34 mouse cellular contexts compared by ENCODE assay signal in genomic region chr17:35261651-35262050, GRCm38 (mm10). TPM values are rescaled to one million over a fixed set of nuclear protein-coding genes. Genes with fewer than 3 reads are reported as not detected.
A peak's percentile ranks its signal among the peaks of the same experiment; 100 is the strongest.
DNase-seq lines count a peak whose midpoint lies in the region; TF ChIP-seq lines count a peak whose summit lies in the region.
"Had no signal": no experiment of that assay in that cellular context is flagged by ENCODE, and none has a peak within 500 bp of the region (broad histone marks: within the 10 kb centered on the region; RNA-seq: fewer than 3 reads in every experiment).

No protein-coding gene starts in this region.

- intact Hi-C loops in heart, postnatal 14 days (cut with DNase I) = no loop called here

- no peak overlapping the region for H3K4me3 ChIP-seq in cerebellum, adult 2 months (replicated peaks; ENCODE audit: insufficient read depth, low read depth, low read length)
- no peak overlapping the region for H3K4me3 ChIP-seq in spleen, adult 2 months (ENCODE audit: extremely low read depth, insufficient read depth, insufficient read length)
- H3K4me3 ChIP-seq: forebrain, embryonic 12.5 days; hindbrain, embryonic 12.5 days; limb, embryonic 10.5 days; midbrain, embryonic 12.5 days; myocyte; stomach, embryonic 15.5 days had no signal

- H3K27ac ChIP-seq in cerebellum, adult 2 months (ENCODE audit: insufficient read depth, low read length) = no peak overlapping the region
- peak overlapping the region; percentile 97 for H3K27ac ChIP-seq in spleen, adult 2 months (ENCODE audit: insufficient read depth, low read length)
- H3K27ac ChIP-seq: embryonic facial prominence, embryonic 10.5 days; embryonic facial prominence, embryonic 15.5 days; forebrain, embryonic 12.5 days; hindbrain, embryonic 12.5 days; hindbrain, postnatal 0 days; intestine, embryonic 15.5 days; kidney, postnatal 0 days; limb, embryonic 10.5 days; limb, embryonic 15.5 days; midbrain, embryonic 12.5 days; stomach, embryonic 15.5 days had no signal

- peaks cover 21% of the 10 kb centered on the region for H3K36me3 ChIP-seq in spleen, adult 2 months (ENCODE audit: control insufficient read depth, insufficient read depth, low read length)
- H3K36me3 ChIP-seq: embryonic facial prominence, embryonic 10.5 days; embryonic facial prominence, embryonic 15.5 days; forebrain, embryonic 12.5 days; heart, embryonic 12.5 days; hindbrain, embryonic 12.5 days; intestine, embryonic 15.5 days; limb, embryonic 10.5 days; limb, embryonic 15.5 days; liver, embryonic 15.5 days; midbrain, embryonic 12.5 days; stomach, embryonic 15.5 days had no signal

- WGBS in cerebellum, adult 2 months = 71% methylated on average over 13 of the region's 13 CpGs
- 94% methylated on average over 13 of the region's 13 CpGs for WGBS in spleen, adult 2 months

- TF ChIP-seq POLR2A in cerebellum, adult 2 months (IDR thresholded peaks at IDR 0.05; ENCODE audit: borderline replicate concordance, insufficient read depth, low read length) = no peak
- no peak for TF ChIP-seq POLR2A in spleen, adult 2 months (IDR thresholded peaks at IDR 0.05; ENCODE audit: low read depth, low read length)

- H3K4me1 ChIP-seq in cerebellum, adult 2 months (ENCODE audit: control insufficient read depth, insufficient read depth, low read length) = no peaks in the 10 kb centered on the region
- H3K4me1 ChIP-seq in spleen, adult 2 months (ENCODE audit: control insufficient read depth, insufficient read depth, insufficient read length) = peaks cover 23% of the 10 kb centered on the region; the same call in 1 of the 2 replicates

- DNase-seq in cerebellum, adult 11 months = peak; percentile 24
- DNase-seq in cerebellum, adult 2 months = no peak
- DNase-seq in heart, adult 11 months = peak; percentile 91
- DNase-seq in heart, postnatal 14 days = no peak
- DNase-seq in spleen, adult 2 months (ENCODE audit: low read depth in 1 of 2, low spot score in 2 of 2) = no peak
- no peak for DNase-seq in spleen, adult 12 weeks (ENCODE audit: low spot score)
- DNase-seq in layer of hippocampus, adult 18-20 months (ENCODE audit: low spot score in 2 of 2) = no peak
- DNase-seq: adrenal gland, postnatal 10 days; cerebellum, postnatal 14 days; gastrocnemius, postnatal 14 days; heart, adult 18-20 months; kidney, adult 2 months; kidney, postnatal 4 days; lung, embryonic 14.5 days; lung, postnatal 14 days had no signal

- no peaks in the 10 kb centered on the region for H3K27me3 ChIP-seq in cerebellum, adult 2 months (ENCODE audit: control insufficient read depth, insufficient read depth, low read length)
- no peaks in the 10 kb centered on the region for H3K27me3 ChIP-seq in spleen, adult 2 months (ENCODE audit: control insufficient read depth, insufficient read depth, low read length)
- H3K27me3 ChIP-seq: Patski had no signal

- no peak for TF ChIP-seq CTCF in cerebellum, adult 2 months (IDR thresholded peaks at IDR 0.05; ENCODE audit: borderline replicate concordance, insufficient read depth, low read depth, low read length)
- TF ChIP-seq CTCF in spleen, adult 2 months (IDR thresholded peaks at IDR 0.05; ENCODE audit: extremely low read depth, insufficient read depth, insufficient read length, insufficient replicate concordance) = no peak

RNA-seq across cellular contexts. Expression of gene H2-D1, which starts 0.9 kb away (rescaled TPM):
- polyA plus RNA-seq in cerebellum, adult 2 months (2012; rRNA removed) = 174 and 183 TPM in 2 replicates
- 10 to 100 TPM; 77.3 to 77.5 TPM for total RNA-seq in heart, postnatal 14 days (2021)
- 1,148 and 1,488 TPM in 2 replicates for polyA plus RNA-seq in spleen, adult 2 months (2012; rRNA removed)
- 10 to 100 TPM; 22.1 to 26.7 TPM for total RNA-seq in layer of hippocampus, adult 18-20 months (2021)

RNA-seq across cellular contexts. Expression of gene Ddx39b, which starts 20.1 kb away (rescaled TPM):
- polyA plus RNA-seq in cerebellum, adult 2 months (2012; rRNA removed) = 438 and 458 TPM in 2 replicates
- total RNA-seq in heart, postnatal 14 days (2021) = 100 to 1,000 TPM; 107 to 118 TPM
- 284 and 323 TPM in 2 replicates for polyA plus RNA-seq in spleen, adult 2 months (2012; rRNA removed)
- total RNA-seq in layer of hippocampus, adult 18-20 months (2021) = 100 to 1,000 TPM; 210 to 215 TPM

RNA-seq across cellular contexts. Expression of gene Nfkbil1, which starts 26.1 kb away (rescaled TPM):
- polyA plus RNA-seq in cerebellum, adult 2 months (2012; rRNA removed) = 12.7 and 13.2 TPM in 2 replicates
- total RNA-seq in heart, postnatal 14 days (2021) = 10 to 100 TPM in 1 of 2 experiments, 1 to 10 TPM in 1; 8.4 to 10.4 TPM
- polyA plus RNA-seq in spleen, adult 2 months (2012; rRNA removed) = 16.9 and 29.1 TPM in 2 replicates
- 10 to 100 TPM; 13.6 to 15.8 TPM for total RNA-seq in layer of hippocampus, adult 18-20 months (2021)

RNA-seq across cellular contexts. Expression of gene Atp6v1g2, which starts 28.2 kb away (rescaled TPM):
- 628 TPM in 2 replicates for polyA plus RNA-seq in cerebellum, adult 2 months (2012; rRNA removed)
- total RNA-seq in heart, postnatal 14 days (2021) = 1 to 10 TPM; 4.1 to 4.4 TPM
- 5.0 TPM in 2 replicates for polyA plus RNA-seq in spleen, adult 2 months (2012; rRNA removed)
- 100 to 1,000 TPM; 637 to 681 TPM for total RNA-seq in layer of hippocampus, adult 18-20 months (2021)

RNA-seq across cellular contexts. Expression of gene Gm16181, which starts 41.0 kb away (rescaled TPM):
- polyA plus RNA-seq in cerebellum, adult 2 months (2012; rRNA removed) = not detected in 2 replicates
- under 1 TPM in 1 of 2 experiments, not detected in 1; 0.71 TPM for total RNA-seq in heart, postnatal 14 days (2021)
- 0.34 TPM in 1 of 2 replicates, not detected in the other for polyA plus RNA-seq in spleen, adult 2 months (2012; rRNA removed)
- not detected for total RNA-seq in layer of hippocampus, adult 18-20 months (2021)
- total RNA-seq: gastrocnemius, postnatal 14 days; heart, adult 18-20 months; hindbrain, postnatal 0 days; left cerebral cortex, postnatal 10 days; megakaryocyte progenitor cell, adult 5-6 weeks; MEL; midbrain, postnatal 0 days had no signal
- polyA plus RNA-seq: heart, embryonic 12.5 days; kidney, adult 2 months had no signal

Comparison
In these comparisons a context has a peak if more than half of its experiments do, and no peak if none do; other contexts are left out.
1. DNase-seq: peak in cerebellum, adult 11 months (single experiment) and heart, adult 11 months (single experiment); none in cerebellum, adult 2 months (0 of 2), heart, postnatal 14 days (0 of 2), spleen, adult 2 months (0 of 2), spleen, adult 12 weeks (single experiment) and layer of hippocampus, adult 18-20 months (0 of 2).